Mouse (Mus musculus): ENCODE data around the gene Pnpt1. TPM values are rescaled to one million over a fixed set of nuclear protein-coding genes. Genes with fewer than 3 reads are reported as not detected.

Gene Pnpt1
- total RNA-seq, 2 experiments from 2014 or later, result 32.4 to 48.5 TPM

Other genes starting within 250 kb of the Pnpt1 start
- gene Ppp4r3b, start 42.1 kb downstream of the Pnpt1 start, total RNA-seq (2021), result 10 to 100 TPM; 77.5 to 88.4 TPM
- 10 to 100 TPM; 47.5 to 48.0 TPM for gene Cfap36, start 116.7 kb downstream of the Pnpt1 start, total RNA-seq (2021)
- 10 to 100 TPM in 1 of 2 experiments, 1 to 10 TPM in 1; 9.2 to 10.2 TPM for gene Ccdc88a, start 242.9 kb downstream of the Pnpt1 start, total RNA-seq (2021)